Mouse (Mus musculus): ENCODE measurements at regions not wholly inside any gene's neighbourhood (a gene's known extent, or its start where the extent isn't known, plus 50 kb on each side); places are given as distances from the start of the nearest gene placed in this dataset.

DNA sequence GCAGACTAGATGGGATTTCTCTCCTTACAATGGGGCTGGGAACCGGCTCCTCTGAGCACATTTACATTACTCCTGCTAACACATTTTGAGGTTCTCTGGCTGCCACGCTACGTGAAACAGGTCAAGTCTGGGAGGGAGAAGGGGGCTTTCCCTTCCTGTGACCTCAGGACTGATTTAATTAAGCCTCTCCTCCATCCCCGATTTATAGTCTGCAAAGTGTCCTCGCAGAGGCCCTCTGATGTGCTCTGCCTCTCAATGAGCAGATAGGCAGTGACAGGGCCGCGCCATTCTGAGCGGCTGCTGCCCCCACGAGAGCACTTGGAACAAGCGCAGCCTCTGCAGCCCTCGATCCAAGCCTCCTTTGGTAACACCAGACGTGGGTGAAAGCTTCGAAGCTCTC, 86.5 kb upstream of the Creb1 start:
- H3K36me3 ChIP-seq (ENCODE audit: control insufficient read depth, insufficient read depth, low read length), result no peaks in the 10 kb centered on the region
- H3K27me3 ChIP-seq (ENCODE audit: control insufficient read depth, insufficient read depth, low read length), result no peaks in the 10 kb centered on the region
- H3K4me1 ChIP-seq (ENCODE audit: control insufficient read depth, insufficient read depth, low read length), result no peaks in the 10 kb centered on the region
- no peak for DNase-seq (ENCODE audit: extremely low read depth, low read depth, low spot score)
- H3K27ac ChIP-seq (replicated peaks; ENCODE audit: insufficient read depth, low read depth, low read length), result no peak overlapping the region
- no peaks in the 10 kb centered on the region for H3K79me2 ChIP-seq (ENCODE audit: control insufficient read depth, insufficient read depth, low read length)
- H3K4me3 ChIP-seq (ENCODE audit: insufficient read depth, low read depth, low read length), result no peak overlapping the region
- TF ChIP-seq CTCF (IDR thresholded peaks at IDR 0.05; ENCODE audit: low read depth, low read length) (peak; percentile 82), POLR2A (IDR thresholded peaks at IDR 0.05; ENCODE audit: extremely low read depth, insufficient read depth, low read length) (no peak)
- WGBS, result 20% methylated on average over 13 of the region's 13 CpGs
- H3K9ac ChIP-seq (ENCODE audit: low read depth, low read length), result no peak overlapping the region

- no peaks in the 10 kb centered on the region for H3K36me3 ChIP-seq (ENCODE audit: control insufficient read depth, insufficient read depth, low read length)
- no peaks in the 10 kb centered on the region for H3K79me2 ChIP-seq (ENCODE audit: control insufficient read depth, insufficient read depth, low read length)
- no peak overlapping the region for H3K27ac ChIP-seq (replicated peaks; ENCODE audit: insufficient read depth, low read depth, low read length)
- TF ChIP-seq POLR2A (IDR thresholded peaks at IDR 0.05; ENCODE audit: extremely low read depth, insufficient read depth, low read length) (no peak), CTCF (IDR thresholded peaks at IDR 0.05; ENCODE audit: low read depth, low read length) (no peak)
- 92% methylated on average over 6 of the region's 6 CpGs for WGBS
- H3K27me3 ChIP-seq (ENCODE audit: control insufficient read depth, insufficient read depth, low read length), result no peaks in the 10 kb centered on the region
- no peaks in the 10 kb centered on the region for H3K4me1 ChIP-seq (ENCODE audit: control insufficient read depth, insufficient read depth, low read length)
- H3K4me3 ChIP-seq (ENCODE audit: insufficient read depth, low read depth, low read length), result no peak overlapping the region
- DNase-seq (ENCODE audit: extremely low read depth, low read depth, low spot score), result no peak
- H3K9ac ChIP-seq (ENCODE audit: low read depth, low read length), result no peak overlapping the region
These were observed 89.0 kb upstream of the Creb1 start for GRCm38 (mm10) chr1:64443436-64443835.

DNA sequence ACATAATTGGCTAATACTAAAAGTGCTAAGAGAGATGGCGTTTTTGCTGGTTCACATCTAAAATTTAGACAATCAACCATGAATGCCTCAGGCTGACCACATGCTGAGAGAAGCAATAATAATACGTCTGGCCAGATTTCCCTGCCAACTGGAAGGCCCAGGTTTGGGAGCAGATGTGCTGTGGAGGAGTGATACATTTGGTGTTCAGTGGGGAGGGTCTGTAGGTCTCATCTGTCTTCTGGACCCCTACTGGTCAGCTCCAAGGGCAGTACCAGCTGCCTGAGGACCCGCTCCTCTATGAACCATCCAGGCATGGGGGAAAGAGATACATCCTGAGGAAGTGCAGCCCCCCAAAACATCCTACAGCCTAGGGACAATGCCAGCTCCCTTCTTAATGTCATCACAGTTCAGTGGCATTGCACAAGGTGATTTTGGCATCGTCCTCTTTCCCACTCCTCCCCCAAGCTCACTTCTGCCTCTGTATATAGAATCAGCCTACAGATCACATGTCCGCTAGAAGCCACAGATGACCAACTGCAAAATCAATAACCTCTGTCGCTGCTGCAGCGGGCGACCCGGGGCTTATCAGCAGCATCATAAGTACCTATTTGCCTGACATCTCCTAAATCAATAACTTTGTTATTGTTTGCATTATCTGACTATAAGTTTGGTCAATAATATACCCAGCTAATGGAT, 90.1 kb upstream of the Creb1 start:
- Histone ChIP-seq H3K4me3 (ENCODE audit: insufficient read depth, low read depth, low read length) (no peak overlapping the region), H3K4me1 (ENCODE audit: control insufficient read depth, insufficient read depth, low read length) (no peaks in the 10 kb centered on the region), H3K36me3 (ENCODE audit: control insufficient read depth, insufficient read depth, low read length) (no peaks in the 10 kb centered on the region), H3K79me2 (ENCODE audit: control insufficient read depth, insufficient read depth, low read length) (no peaks in the 10 kb centered on the region), H3K27me3 (ENCODE audit: control insufficient read depth, insufficient read depth, low read length) (no peaks in the 10 kb centered on the region), H3K9ac (ENCODE audit: low read depth, low read length) (no peak overlapping the region), H3K27ac (replicated peaks; ENCODE audit: insufficient read depth, low read depth, low read length) (no peak overlapping the region)
- no peak for DNase-seq (ENCODE audit: extremely low read depth, low read depth, low spot score)
- WGBS, result 43% methylated on average over 9 of the region's 9 CpGs
- TF ChIP-seq POLR2A (IDR thresholded peaks at IDR 0.05; ENCODE audit: extremely low read depth, insufficient read depth, low read length) (no peak), CTCF (IDR thresholded peaks at IDR 0.05; ENCODE audit: low read depth, low read length) (no peak)

DNA sequence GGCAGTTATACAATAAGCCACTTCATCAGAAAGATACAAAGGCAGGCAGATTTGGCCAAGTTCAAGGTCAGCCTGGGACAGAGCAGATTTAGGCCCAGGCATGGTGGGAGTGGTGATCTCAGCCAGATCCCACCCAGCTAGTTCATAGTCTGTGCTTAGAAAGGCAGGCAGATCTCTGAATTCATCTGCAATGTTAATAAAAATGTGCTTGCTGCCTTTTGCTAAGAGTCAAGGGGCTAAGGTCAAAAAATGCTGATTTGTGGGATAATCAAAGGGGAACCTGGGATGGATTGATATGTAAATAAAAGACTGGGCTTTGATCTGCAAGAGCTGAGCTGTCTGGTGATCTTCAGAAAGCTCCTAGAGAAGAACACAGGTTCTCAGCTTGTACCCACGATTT, 109.2 kb upstream of the Creb1 start:
- TF ChIP-seq POLR2A (IDR thresholded peaks at IDR 0.05; ENCODE audit: extremely low read depth, insufficient read depth, low read length) (no peak), CTCF (IDR thresholded peaks at IDR 0.05; ENCODE audit: low read depth, low read length) (no peak)
- H3K9ac ChIP-seq (ENCODE audit: low read depth, low read length), result no peak overlapping the region
- DNase-seq (ENCODE audit: extremely low read depth, low read depth, low spot score), result no peak
- WGBS, result 62% methylated on average over 1 of the region's 1 CpGs
- H3K27me3 ChIP-seq (ENCODE audit: control insufficient read depth, insufficient read depth, low read length), result no peaks in the 10 kb centered on the region
- H3K36me3 ChIP-seq (ENCODE audit: control insufficient read depth, insufficient read depth, low read length), result no peaks in the 10 kb centered on the region
- H3K79me2 ChIP-seq (ENCODE audit: control insufficient read depth, insufficient read depth, low read length), result no peaks in the 10 kb centered on the region
- no peak overlapping the region for H3K27ac ChIP-seq (replicated peaks; ENCODE audit: insufficient read depth, low read depth, low read length)
- no peak overlapping the region for H3K4me3 ChIP-seq (ENCODE audit: insufficient read depth, low read depth, low read length)
- no peaks in the 10 kb centered on the region for H3K4me1 ChIP-seq (ENCODE audit: control insufficient read depth, insufficient read depth, low read length)

DNA sequence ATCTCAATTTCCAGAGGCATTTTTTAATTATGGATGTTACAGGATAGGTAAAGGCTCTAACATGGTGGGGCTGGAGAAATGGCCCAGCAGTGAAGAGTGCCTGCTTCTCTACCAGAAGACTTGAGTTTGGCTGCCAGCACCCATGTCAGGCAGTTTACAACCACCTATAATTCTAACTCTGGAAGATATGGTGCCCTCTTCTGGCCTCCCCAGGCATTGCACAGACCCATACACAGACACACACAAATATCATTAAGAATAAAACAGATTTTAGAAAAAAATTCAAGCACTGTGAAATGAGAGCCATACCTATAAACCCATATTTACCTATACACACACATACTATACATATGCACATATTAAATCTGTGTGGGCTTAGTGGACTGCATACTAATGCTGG, 113.9 kb upstream of the Creb1 start:
- Histone ChIP-seq H3K27me3 (ENCODE audit: control insufficient read depth, insufficient read depth, low read length) (no peaks in the 10 kb centered on the region), H3K4me3 (ENCODE audit: insufficient read depth, low read depth, low read length) (no peak overlapping the region), H3K4me1 (ENCODE audit: control insufficient read depth, insufficient read depth, low read length) (no peaks in the 10 kb centered on the region), H3K79me2 (ENCODE audit: control insufficient read depth, insufficient read depth, low read length) (no peaks in the 10 kb centered on the region), H3K36me3 (ENCODE audit: control insufficient read depth, insufficient read depth, low read length) (no peaks in the 10 kb centered on the region), H3K9ac (ENCODE audit: low read depth, low read length) (no peak overlapping the region), H3K27ac (replicated peaks; ENCODE audit: insufficient read depth, low read depth, low read length) (no peak overlapping the region)
- TF ChIP-seq CTCF (IDR thresholded peaks at IDR 0.05; ENCODE audit: low read depth, low read length) (no peak; the same call in 1 of the 2 replicates), POLR2A (IDR thresholded peaks at IDR 0.05; ENCODE audit: extremely low read depth, insufficient read depth, low read length) (no peak)
- no peak for DNase-seq (ENCODE audit: extremely low read depth, low read depth, low spot score)

- 85% methylated on average over 7 of the region's 7 CpGs for WGBS
- H3K27me3 ChIP-seq (ENCODE audit: control insufficient read depth, insufficient read depth, low read length), result no peaks in the 10 kb centered on the region
- no peaks in the 10 kb centered on the region for H3K36me3 ChIP-seq (ENCODE audit: control insufficient read depth, insufficient read depth, low read length)
- H3K27ac ChIP-seq (replicated peaks; ENCODE audit: insufficient read depth, low read depth, low read length), result no peak overlapping the region
- no peak overlapping the region for H3K9ac ChIP-seq (ENCODE audit: low read depth, low read length)
- no peak for TF ChIP-seq CTCF (IDR thresholded peaks at IDR 0.05; ENCODE audit: low read depth, low read length)
- no peak for TF ChIP-seq POLR2A (IDR thresholded peaks at IDR 0.05; ENCODE audit: extremely low read depth, insufficient read depth, low read length)
- H3K79me2 ChIP-seq (ENCODE audit: control insufficient read depth, insufficient read depth, low read length), result no peaks in the 10 kb centered on the region
- H3K4me3 ChIP-seq (ENCODE audit: insufficient read depth, low read depth, low read length), result no peak overlapping the region
- no peak for DNase-seq (ENCODE audit: extremely low read depth, low read depth, low spot score)
- no peaks in the 10 kb centered on the region for H3K4me1 ChIP-seq (ENCODE audit: control insufficient read depth, insufficient read depth, low read length)
These were observed 116.5 kb upstream of the Creb1 start for GRCm38 (mm10) chr1:64415906-64416305.

All from liver, adult 2 months (tissue).